Mouse (Mus musculus): ENCODE measurements around the gene Gdi2.

The Gdi2 gene

GRCm38 (mm10) chr13:3544925-3545324 is 7.1 kb downstream of the Gdi2 start:
- TF ChIP-seq GATA4 (IDR thresholded peaks at IDR 0.05; ENCODE audit: insufficient replicate concordance, low read length) = no peak

GRCm38 (mm10) chr13:3547410-3547809 is 9.5 kb downstream of the Gdi2 start:
- no peak for TF ChIP-seq GATA4 (IDR thresholded peaks at IDR 0.05; ENCODE audit: insufficient replicate concordance, low read length)

GRCm38 (mm10) chr13:3547856-3548255 is 10.0 kb downstream of the Gdi2 start:
- no peak; the same call in 1 of the 2 replicates for TF ChIP-seq GATA4 (IDR thresholded peaks at IDR 0.05; ENCODE audit: insufficient replicate concordance, low read length)

GRCm38 (mm10) chr13:3563130-3563529 is 25.3 kb downstream of the Gdi2 start:
- TF ChIP-seq GATA4 (IDR thresholded peaks at IDR 0.05; ENCODE audit: insufficient replicate concordance, low read length) = no peak

GRCm38 (mm10) chr13:3563953-3564352 is 26.1 kb downstream of the Gdi2 start:
- TF ChIP-seq GATA4 (IDR thresholded peaks at IDR 0.05; ENCODE audit: insufficient replicate concordance, low read length) = no peak

- no peak for TF ChIP-seq GATA4 (IDR thresholded peaks at IDR 0.05; ENCODE audit: insufficient replicate concordance, low read length)
Measured at GRCm38 (mm10) chr13:3590789-3591188, 52.9 kb downstream of the Gdi2 start.

GRCm38 (mm10) chr13:3594311-3594710 is 56.4 kb downstream of the Gdi2 start:
- no peak for TF ChIP-seq GATA4 (IDR thresholded peaks at IDR 0.05; ENCODE audit: insufficient replicate concordance, low read length)

GRCm38 (mm10) chr13:3596232-3596631 is 58.4 kb downstream of the Gdi2 start:
- TF ChIP-seq GATA4 (IDR thresholded peaks at IDR 0.05; ENCODE audit: insufficient replicate concordance, low read length) = no peak

- no peak for TF ChIP-seq GATA4 (IDR thresholded peaks at IDR 0.05; ENCODE audit: insufficient replicate concordance, low read length)
Measured at GRCm38 (mm10) chr13:3609780-3610117, 71.9 kb downstream of the Gdi2 start.

- TF ChIP-seq GATA4 (IDR thresholded peaks at IDR 0.05; ENCODE audit: insufficient replicate concordance, low read length) = no peak
Measured at GRCm38 (mm10) chr13:3610118-3610794, 72.4 kb downstream of the Gdi2 start.

GRCm38 (mm10) chr13:3610795-3611438 is 73.1 kb downstream of the Gdi2 start, which contains the start of gene Fam208b:
Gene Fam208b, minus strand, starts transcription at chr13:3611108.
- no peak; the same call in 1 of the 2 replicates for TF ChIP-seq GATA4 (IDR thresholded peaks at IDR 0.05; ENCODE audit: insufficient replicate concordance, low read length)
